Mouse (Mus musculus) gastrocnemius, adult 2 months (tissue): ENCODE results near the gene Slc9b2. TPM values are rescaled to one million over a fixed set of nuclear protein-coding genes. Genes with fewer than 3 reads are reported as not detected.

ENCODE experiments used
- DNase-seq: peaks from one replicate; pipeline ENCODE4 v3.0.0; 2022
- H3K27ac ChIP-seq: fragments of 200-600 bp; 2 replicates; pipeline ENCODE4 v1.8.1; 2022; ENCODE audit warnings: mild to moderate bottlenecking
- H3K4me3 ChIP-seq: fragments of 200-600 bp; 2 replicates; pipeline ENCODE4 v1.8.1; 2022; ENCODE audit warnings: mild to moderate bottlenecking, moderate library complexity
- CTCF ChIP-seq: fragments of 200-600 bp; IDR thresholded peaks from 2 replicates; pipeline ENCODE4 v1.8.1; 2022; ENCODE audit warnings: antibody characterized with exemption, mild to moderate bottlenecking, moderate library complexity
- intact Hi-C: fragments of 180-260 bp; cut with DNase I; formaldehyde crosslinking; loops from one replicate; pipeline ENCODE4 v1.15.1; 2025
- total RNA-seq, 2 experiments: library from RNA; stranded (reverse); gene quantifications; 2 replicates each; pipeline ENCODE4 v1.2.3; 2021

Gene Slc9b2
- total RNA-seq, 2 experiments from 2014 or later: 0.42 TPM; not detected in 1

- intact Hi-C loops: no loop called here
- DNase-seq: no peak
- Histone ChIP-seq H3K27ac (no peak overlapping the region), H3K4me3 (no peak overlapping the region)
- no peak for TF ChIP-seq CTCF
Observed at GRCm38 (mm10) chr3:135318331-135318730, 10.8 kb downstream of the Slc9b2 start.

GRCm38 (mm10) chr3:135324354-135324753 is 16.9 kb downstream of the Slc9b2 start:
- intact Hi-C loops: no loop called here
- no peak for DNase-seq
- no peak for TF ChIP-seq CTCF
- H3K27ac ChIP-seq: no peak overlapping the region
- no peak overlapping the region for H3K4me3 ChIP-seq

- intact Hi-C loops: loop anchor here (5.0 kb wide), 1 partner anchor 45 kb away; the partner anchor contains the start of gene Bdh2
- Histone ChIP-seq H3K4me3 (no peak overlapping the region), H3K27ac (no peak overlapping the region)
- no peak for TF ChIP-seq CTCF
- no peak for DNase-seq
Observed at GRCm38 (mm10) chr3:135327176-135327575, 19.7 kb downstream of the Slc9b2 start.

GRCm38 (mm10) chr3:135327601-135328000 is 20.1 kb downstream of the Slc9b2 start:
- no peak overlapping the region for H3K4me3 ChIP-seq
- intact Hi-C loops: loop anchor here (5.0 kb wide), 1 partner anchor 45 kb away; the partner anchor contains the start of gene Bdh2
- peak; percentile 22; the same call in 1 of the 2 replicates for TF ChIP-seq CTCF
- no peak for DNase-seq
- H3K27ac ChIP-seq: no peak overlapping the region

- H3K4me3 ChIP-seq: no peak overlapping the region
- DNase-seq: peak; percentile 72
- H3K27ac ChIP-seq: no peak overlapping the region
- TF ChIP-seq CTCF: peak; percentile 69
- intact Hi-C loops: loop anchor here (5.0 kb wide), 1 partner anchor 46 kb away; the partner anchor contains the start of gene Bdh2
Observed at GRCm38 (mm10) chr3:135328560-135328959, 21.1 kb downstream of the Slc9b2 start.

GRCm38 (mm10) chr3:135332691-135333090 is 25.2 kb downstream of the Slc9b2 start:
- Histone ChIP-seq H3K27ac (no peak overlapping the region), H3K4me3 (no peak overlapping the region)
- no peak for TF ChIP-seq CTCF
- DNase-seq: no peak
- intact Hi-C loops: no loop called here

- no peak for DNase-seq
- TF ChIP-seq CTCF: no peak
- Histone ChIP-seq H3K4me3 (no peak overlapping the region), H3K27ac (no peak overlapping the region)
- intact Hi-C loops: no loop called here
Observed at GRCm38 (mm10) chr3:135333763-135334162, 26.3 kb downstream of the Slc9b2 start.

GRCm38 (mm10) chr3:135347739-135348264 is 40.3 kb downstream of the Slc9b2 start, which contains the start of gene Slc9b1:
Gene Slc9b1, plus strand, starts transcription at chr3:135348029.
- Histone ChIP-seq H3K4me3 (peak within 1 kb of the TSS; percentile 14; the same call in 1 of the 2 replicates), H3K27ac (no peak within 1 kb of the TSS)
- DNase-seq: no peak
- intact Hi-C loops: no loop called here
- TF ChIP-seq CTCF: no peak

GRCm38 (mm10) chr3:135349022-135349421 is 41.5 kb downstream of the Slc9b2 start:
- Histone ChIP-seq H3K27ac (no peak overlapping the region), H3K4me3 (no peak overlapping the region)
- DNase-seq: no peak
- no peak for TF ChIP-seq CTCF
- intact Hi-C loops: no loop called here

GRCm38 (mm10) chr3:135351857-135352256 is 44.4 kb downstream of the Slc9b2 start:
- Histone ChIP-seq H3K27ac (no peak overlapping the region), H3K4me3 (no peak overlapping the region)
- TF ChIP-seq CTCF: no peak
- intact Hi-C loops: no loop called here
- no peak for DNase-seq

- Histone ChIP-seq H3K4me3 (no peak overlapping the region), H3K27ac (no peak overlapping the region)
- no peak for DNase-seq
- intact Hi-C loops: no loop called here
- no peak for TF ChIP-seq CTCF
Observed at GRCm38 (mm10) chr3:135357394-135357793, 49.9 kb downstream of the Slc9b2 start.

- Histone ChIP-seq H3K27ac (no peak overlapping the region), H3K4me3 (no peak overlapping the region)
- no peak for DNase-seq
- TF ChIP-seq CTCF: no peak
- intact Hi-C loops: no loop called here
Observed at GRCm38 (mm10) chr3:135375836-135376235, 68.3 kb downstream of the Slc9b2 start.

- DNase-seq: no peak
- TF ChIP-seq CTCF: no peak
- Histone ChIP-seq H3K27ac (no peak overlapping the region), H3K4me3 (no peak overlapping the region)
- intact Hi-C loops: no loop called here
Observed at GRCm38 (mm10) chr3:135377445-135377844, 69.9 kb downstream of the Slc9b2 start.

- intact Hi-C loops: no loop called here
- no peak for TF ChIP-seq CTCF
- no peak overlapping the region for H3K27ac ChIP-seq
- no peak overlapping the region for H3K4me3 ChIP-seq
- no peak for DNase-seq
Observed at GRCm38 (mm10) chr3:135379868-135380267, 72.4 kb downstream of the Slc9b2 start.
